Mouse (Mus musculus) retina, embryonic 14.5 days (tissue): ENCODE measurements around the gene Chd3.
A peak's percentile ranks its signal among the peaks of the same experiment; 100 is the strongest.

ENCODE experiments used
- DNase-seq: peaks from one replicate; pipeline ENCODE4 v3.0.0-alpha.2; 2015; ENCODE audit warnings: low spot score

Chd3 gene

DNA sequence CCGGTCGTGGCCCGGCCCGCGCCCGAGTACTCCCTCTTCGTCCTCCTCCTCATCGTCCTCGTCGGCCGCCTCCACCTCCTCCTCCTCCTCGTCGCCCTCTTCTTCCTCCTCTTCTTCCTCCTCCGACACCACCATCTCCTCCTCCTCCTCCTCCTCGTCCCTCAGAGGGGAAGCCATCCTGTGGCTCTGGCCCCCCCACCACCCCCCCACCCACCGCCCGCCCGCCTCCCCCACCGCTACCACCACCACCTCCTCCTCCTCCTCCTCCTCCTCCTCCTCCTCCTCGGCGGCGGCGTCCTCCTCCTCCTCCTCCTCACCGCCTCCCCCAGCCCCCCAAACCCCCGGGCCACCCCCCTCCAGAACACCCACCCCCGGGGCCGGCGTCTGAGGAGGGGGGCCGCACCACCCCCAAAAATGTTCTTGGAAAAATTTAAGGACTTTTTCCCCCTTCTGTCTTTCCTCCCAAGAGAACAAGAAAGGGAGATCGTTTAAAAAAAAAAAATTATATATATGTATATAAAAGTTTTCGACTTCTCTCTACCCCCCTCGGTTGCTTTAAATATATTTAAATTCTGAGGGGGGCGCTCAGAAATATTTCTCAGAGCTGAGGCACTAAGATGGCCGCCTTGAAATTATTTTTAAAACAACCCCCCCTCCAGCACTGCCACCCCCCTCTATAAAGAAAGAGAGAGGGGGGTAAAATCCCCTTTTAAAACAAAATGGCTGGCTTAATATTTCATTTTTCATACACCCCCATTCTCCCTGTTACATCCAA, at the start of gene Chd3:
Gene Chd3 (minus strand): TSS at position 192 of the 775 bp plus-strand sequence.
- peak; percentile 28 for DNase-seq

DNA sequence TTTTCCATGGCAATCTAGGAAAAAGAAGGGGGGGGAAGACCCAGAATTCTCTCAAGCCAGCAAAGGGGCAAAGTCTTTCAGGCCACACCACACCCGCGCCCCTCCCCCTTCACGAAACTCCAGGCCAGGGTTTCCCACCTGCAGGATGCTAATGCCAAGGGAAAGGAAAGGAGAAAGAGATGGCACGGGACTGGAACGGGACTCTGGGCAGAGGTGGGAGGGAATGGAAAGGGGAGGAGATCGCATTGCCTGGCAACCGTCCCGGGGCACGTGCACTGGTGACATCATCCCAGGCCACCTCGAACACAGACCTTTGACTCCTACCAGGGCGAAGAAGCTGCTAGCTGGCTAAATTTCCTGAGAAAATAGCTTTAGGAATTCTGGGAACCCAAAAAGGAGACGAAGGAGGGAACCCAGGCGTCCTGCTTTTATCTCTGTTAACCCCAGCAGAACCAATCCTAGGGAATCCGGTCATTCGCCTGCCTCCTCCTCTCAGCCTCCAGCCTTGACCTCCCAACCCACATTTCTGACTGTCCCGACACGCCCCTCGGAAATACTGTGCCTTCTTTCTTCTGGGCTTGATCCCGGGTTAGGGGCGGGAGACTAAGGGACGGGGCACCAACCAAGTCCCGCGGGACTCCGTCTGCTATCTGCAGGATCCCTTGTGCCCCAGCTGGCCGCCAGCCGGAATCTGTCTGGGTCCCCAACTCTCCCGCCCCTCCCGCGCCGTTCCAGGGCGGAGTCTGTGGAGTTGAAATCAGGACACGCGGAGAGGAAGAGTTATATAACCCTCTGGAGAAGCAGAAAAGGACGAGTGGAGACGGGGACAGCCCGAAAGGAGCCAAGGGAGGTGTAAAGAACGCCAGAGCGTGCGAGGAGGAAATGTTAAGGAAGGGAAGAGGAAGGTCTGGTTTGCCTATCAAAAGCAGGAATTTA, 48.5 kb upstream of the Chd3 start:
- DNase-seq = peak; percentile 94

DNA sequence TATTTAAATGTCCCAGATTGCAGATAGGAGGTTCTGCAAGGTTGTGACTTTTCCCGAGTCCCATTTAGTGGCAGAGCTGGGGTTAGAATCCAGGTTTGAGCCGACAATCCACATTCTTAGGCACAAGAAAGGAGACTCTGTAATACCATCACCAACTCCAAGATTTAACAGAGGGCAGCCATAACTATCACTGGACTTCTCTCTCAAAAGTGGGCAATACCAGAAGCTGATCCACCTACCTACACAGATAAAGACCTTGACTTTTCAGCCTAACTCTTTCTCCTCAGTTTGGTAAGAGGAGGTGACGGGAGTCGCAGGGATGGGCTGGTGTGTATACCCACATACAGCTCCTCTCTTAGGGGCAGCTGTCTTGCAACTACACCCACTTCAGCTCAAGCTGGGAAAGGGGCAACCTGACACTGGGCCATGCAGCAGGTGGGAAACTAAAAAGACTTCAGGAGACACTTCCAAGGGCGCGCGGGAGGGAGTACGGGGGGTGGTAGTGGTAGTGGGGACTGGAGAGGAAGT, 47.8 kb upstream of the Chd3 start:
- no peak for DNase-seq

DNA sequence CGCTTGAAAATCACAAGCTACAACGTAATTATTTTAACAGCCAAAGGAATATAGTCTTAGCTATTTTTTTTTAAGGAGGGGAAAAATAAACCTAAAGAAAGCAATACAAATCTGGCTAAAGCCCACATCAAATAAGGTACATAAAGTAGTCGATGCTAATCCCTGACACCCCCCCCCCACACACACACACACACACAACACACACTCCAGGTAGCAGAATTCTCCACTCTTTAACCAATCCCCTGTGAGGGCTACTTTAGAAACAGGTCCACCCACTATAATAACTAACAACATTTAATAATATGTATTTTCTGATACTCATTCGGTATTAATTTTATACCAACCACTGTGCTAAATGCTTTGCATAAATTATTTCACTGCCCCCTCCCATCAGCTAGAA, 47.3 kb upstream of the Chd3 start:
- no peak for DNase-seq

DNA sequence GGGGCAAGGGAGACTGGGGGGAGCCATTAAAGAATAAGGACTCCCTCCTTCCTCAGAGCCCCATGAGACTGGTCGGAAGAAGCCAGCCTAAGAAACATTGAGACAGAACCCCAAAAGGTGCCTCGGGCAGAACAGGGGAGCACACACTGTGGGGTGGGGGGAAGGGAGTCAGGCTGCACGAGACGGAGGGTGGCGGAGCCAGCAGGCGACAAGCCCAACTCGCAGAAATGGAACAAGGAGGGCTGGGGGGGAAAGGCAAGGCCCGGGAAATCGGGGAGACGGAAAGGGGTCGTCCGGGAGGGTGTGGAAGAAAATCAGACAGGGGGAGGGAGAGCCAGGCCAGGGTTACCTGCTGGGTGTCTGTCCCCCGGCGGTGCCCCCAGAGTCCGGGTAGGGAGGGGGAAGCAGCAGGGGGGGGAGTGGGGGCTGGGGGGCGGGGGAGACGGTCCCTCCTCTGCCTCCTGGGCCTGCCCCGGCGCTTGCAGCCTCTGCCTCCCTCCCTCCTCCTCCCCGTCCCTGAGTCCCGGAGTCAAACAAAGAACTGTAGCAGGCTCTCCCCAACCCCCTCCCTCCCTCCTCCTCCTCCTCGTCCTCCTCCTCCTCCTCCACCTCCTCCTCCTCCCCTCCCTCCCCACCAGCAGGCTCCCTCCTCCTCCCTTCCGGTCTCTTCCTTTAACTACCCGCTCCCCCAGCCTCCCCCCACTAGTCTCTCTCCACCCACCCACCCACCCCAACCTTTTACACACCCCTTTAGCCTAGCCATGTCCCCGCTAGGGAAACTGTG, 46.7 kb upstream of the Chd3 start:
- DNase-seq = peak; percentile 77

DNA sequence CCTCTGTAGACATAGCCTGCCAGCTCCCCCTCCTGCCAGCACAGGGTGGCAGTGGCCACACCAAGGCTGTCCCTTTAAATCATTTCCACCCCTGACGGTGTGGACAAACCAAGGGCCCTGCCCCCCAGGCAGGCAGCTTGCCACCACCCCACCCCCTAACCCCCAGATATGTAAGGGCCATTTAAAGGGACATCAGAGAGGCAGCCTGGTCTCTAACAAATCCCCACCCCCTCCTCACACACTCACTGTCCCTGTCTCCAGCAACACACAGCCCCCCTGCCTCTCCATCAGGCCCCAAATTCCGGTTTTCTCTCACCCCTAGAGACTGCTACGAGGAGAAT, 46.1 kb upstream of the Chd3 start:
- DNase-seq = peak; percentile 68

DNA sequence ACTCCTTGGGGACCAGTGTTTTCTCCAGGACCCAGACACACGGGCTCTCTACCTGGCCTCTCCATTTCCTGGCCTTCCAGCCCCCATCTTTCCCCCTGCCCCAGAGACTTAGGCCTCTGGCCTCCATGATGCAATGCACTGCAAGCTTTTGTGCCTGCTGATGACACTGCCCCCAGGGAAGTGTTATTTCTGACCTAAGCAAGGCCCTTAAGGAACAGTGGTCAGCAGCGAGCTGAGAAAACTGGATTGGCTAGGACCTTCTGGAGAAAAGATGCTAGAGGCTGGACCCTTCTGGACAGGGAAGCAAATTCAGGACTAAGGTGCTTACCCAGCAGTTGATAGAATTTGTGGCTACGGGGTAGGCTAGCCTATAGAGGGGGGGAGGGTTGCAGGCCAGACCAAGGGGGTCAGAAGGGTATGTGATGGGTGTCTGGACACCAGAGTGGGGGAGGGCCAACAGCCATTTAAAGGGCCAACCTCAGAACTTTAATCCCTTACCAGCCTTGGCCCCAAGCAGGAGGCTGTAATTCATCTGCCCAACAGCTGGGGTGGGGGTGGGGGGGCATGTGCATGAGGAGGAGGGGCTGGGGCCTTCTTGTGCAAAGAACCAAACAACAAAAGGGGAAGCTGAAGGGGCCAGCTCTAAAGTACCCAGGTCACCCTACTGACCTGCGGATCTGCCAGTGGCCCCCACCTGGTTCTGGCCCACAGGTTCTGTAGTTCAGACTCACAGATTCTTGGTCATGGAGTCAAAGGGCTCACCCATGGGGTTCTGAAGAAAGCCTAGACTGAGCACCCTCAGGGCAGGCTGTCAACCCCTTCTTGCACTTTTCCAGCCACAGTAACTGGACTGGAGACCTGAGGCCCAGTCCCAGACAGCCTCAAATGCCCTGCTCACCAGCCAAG, 45.5 kb upstream of the Chd3 start:
- peak; percentile 22 for DNase-seq

DNA sequence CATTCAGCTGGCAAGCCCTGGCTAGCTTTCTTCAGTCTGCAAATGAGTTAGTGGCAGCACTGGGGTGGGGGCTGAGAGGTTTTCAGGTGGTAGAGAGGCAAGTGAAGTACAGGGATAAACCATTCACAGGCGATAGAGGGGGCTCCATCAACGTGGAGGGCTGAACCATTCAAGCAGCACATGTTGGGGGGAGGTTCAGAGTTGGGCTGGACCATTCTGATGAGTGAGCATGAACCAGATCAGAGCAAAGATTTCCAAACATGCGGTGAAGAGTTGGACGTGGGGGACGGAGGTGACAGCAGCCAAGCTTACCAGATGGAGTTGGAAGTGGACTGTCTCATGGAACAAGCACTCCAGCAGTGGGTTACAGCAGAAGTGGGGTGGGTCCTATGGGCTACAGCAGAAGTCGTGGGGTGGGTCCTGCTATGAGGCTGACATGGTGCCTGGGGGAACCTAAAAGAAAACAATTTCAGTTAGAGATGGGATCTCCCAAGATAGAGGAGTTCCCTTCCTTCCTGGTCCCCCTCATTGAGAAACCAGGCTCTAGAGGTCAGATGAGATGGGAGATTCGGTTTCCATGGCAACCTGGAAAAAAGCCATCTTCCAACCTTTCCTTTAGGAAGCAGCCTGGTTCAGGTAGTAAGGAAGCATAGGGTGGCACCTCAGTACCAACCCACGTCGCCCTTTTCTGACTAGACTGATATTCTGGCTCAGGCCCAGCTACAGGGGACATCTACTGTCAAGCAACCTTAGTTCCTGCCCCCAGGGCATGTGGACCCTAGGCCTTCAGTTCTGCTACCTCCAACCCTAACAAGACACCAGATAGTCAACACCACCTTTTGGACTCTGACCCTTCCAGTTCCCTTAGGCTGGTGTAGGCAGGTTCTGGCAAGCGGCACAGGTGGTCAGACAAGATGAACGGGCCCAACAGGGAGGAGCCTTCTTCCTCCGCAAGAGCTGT, 44.3 kb upstream of the Chd3 start, which contains the start of gene Kdm6b:
Gene Kdm6b (minus strand): TSS at position 455 of the 961 bp plus-strand sequence.
- DNase-seq = peak; percentile 74

DNA sequence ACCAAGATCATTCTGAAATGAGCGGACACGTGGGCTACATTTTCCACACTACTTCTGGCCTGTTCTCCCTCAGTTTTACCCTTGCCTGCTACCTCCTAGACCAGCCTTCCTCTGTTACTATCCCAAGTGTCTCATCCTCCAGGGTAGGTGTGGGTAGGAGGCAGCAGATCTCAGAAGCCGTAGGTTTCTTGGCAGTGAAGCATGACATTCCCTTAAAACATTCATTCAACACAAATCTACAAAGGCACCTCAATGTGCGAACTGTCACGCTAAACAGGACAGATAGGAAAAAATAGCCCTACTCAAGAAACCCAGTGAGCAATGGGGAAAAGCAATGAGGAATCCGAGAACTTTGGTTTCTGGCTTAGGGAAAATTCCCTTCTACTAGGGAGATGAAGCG, 43.3 kb upstream of the Chd3 start:
- DNase-seq = no peak

DNA sequence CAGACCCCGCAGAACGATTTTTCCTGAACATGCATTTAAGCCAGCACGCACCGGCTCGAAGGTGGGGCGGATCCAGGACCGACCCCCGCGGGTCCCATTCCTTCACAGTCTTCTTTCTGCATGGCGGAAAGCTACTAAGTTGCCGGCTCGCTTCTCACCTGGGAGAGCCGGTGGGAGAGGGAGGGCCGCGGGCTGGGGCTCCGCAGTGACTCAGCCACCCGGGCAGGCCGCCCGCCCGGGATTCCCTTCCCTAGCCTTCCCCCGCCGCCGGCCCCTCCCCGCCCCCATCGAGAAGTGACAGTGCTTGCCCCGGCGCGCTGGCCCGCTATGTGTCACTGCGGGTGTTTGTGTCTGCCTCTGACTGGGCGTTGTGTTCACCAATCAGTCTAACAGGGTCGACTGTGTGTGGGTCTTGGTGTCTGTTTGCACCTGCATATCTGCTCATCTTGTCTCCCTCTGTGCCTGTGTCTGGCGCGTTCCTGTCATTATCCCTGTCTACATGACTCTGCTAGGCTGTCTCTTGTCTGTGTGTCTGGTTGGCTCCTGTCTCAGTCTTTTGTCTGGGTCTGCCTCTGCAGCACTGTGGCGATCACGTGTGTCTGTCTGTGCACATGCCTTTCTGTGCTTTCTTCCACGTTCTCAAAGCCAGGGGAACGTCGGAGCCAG, 42.5 kb upstream of the Chd3 start:
- DNase-seq = peak; percentile 56

DNA sequence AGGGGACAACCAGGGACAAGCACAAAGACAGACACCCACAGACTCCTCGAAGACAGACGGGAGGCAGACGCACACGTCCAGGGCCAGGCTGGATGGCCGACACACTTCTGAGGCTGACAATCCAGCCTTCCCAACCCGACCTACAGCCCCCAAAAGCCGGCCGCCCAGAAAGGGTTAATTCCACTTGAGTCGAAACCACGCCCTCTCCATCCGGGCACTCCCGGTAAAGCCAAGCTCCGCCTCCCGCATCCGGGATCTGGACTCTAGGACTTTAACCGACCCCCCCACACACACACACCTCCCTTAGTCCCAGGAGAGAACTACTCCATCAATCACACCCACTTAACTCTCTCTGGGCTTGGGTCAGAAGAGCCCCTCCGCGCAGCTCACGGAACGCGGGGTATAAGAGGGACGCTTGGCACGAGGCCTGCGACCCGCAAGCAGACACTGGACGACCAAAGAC, 41.9 kb upstream of the Chd3 start:
- DNase-seq = peak; percentile 99

DNA sequence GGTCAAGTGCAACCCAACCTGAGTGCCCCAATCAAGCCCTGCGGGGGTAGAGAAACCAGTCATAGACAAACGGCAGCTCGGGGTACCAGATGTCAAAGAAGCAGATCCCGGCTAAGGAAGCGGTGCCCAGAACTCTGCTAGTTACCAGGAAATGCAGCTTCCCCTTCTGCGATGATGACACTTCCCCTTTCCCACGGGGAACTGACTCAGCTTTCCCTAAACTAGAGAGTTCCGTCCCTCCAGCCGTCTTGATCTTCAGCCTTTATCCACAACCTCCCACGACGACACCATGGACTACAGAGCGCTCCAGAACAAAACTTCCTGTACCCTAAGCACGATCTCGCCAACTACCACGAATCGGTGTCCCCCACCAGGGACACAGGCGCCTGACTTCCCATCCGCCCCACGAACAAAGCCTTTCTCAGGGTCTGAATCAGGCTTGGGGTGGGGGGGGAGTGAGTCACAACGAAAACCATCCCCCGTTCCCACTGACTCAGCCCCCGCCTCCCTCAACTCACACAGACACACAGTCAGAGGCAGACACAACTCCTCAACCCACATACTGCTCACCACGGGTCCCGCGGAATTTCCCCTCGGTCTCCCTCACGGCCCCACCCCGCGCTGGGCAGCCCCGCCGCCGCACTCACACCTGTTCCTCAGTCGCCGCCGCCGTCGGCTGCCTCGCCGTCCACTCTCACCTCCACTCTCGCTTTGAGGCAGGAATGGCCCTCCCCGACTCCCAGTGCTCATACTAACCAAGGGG, 41.3 kb upstream of the Chd3 start:
- peak; percentile 28 for DNase-seq

DNA sequence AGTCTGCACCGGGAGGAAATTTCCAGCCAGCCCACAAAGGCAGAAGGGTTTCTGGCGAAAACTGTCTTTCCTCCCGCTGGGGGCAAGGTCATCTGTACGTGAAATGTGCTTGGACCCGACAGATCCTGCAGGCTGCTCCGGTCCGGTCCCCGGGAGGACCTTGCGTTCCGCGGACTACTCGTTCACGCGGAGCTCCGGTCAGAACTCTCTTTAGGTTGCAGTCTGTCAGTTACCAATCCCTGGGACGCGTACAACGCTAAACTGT, 40.8 kb upstream of the Chd3 start:
- DNase-seq = no peak

DNA sequence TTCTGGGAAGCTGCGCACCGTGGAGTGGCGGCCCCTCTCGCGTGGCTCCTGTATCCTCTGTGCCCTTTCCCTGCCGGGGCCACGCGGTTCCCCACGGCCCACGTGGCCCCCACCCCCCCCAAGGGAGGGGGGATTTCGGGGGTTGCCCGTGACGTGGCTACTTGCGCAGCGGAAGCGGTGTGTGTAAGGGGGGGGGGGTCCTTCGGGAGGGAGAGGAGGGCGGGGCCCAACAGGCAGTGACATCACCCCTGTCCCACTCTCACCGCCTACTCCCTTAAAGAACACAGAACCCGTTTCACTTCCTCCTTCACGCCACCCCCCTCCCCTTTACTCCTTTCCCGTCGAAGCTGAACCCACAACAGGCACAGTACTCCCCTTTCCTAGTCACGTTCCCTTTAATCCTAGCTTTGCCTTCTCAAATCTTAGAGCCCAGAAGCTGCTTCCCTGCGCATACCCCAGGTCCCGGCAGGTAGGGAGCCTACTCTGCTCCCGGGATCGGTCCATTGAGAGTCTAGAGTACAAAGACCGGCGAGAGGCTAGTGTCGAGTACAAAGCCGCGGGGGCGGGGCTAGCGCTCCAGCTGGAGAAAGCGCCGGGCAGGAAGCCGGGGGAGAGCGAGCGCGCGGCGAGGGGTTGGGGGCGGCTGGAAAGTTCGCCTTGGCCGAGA, 40.3 kb upstream of the Chd3 start:
- peak; percentile 82 for DNase-seq

DNA sequence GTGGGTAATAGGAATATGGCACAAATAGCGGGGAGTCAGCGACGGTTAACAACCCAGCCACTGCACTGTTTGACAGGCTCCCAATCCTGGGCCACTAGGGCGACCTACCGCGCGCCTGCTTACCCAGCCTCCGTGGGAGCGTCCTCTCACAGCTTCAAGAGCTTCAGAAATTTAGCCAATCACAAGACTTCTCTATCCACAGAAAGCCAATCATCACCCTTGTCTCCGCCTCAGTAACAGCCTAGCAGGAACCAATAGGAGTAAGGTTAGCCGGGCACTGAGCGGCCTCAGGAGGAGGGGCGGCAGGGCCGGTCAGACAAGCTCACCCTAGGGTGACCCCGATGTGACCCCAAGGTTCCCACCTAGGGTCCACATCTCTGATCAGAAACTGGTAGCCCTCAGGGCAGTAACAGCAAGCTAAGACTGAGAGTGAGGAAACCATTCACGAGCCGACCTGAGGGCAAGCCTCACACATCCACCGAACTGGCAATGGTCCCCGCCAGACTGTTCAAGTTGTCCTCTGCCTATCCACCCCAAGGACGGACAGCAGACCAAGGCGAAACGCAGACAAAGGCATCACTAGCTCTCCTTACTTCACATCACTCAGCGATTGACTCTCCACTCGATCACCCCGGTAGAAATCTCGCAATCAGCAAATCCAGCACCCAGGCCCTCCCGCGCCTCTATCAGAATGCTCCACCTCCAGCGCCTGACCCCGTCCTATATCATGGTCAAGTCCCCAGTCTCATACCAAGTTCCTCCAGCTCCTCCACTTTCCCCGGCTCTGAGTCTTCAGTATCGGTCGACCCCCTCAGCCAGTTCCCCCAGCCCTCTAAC, 39.6 kb upstream of the Chd3 start:
- DNase-seq = peak; percentile 95

DNA sequence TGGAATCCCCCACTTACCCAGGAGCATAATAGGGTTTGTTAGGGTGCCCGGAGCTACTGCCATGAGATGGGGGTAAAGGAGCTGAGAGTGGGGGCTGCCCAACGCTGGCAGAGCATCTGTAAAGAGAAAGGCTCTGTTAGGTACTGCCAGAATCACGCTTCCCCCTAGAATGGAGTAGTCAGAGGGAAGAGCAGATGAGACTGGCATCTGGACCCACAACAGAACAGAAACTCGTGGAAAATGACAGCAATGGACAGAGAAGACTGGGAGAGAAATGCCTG, 38.5 kb upstream of the Chd3 start:
- DNase-seq = no peak
